Mouse (Mus musculus): Measurements from ENCODE around the gene Zdhhc6. TPM values are rescaled to one million over a fixed set of nuclear protein-coding genes. Genes with fewer than 3 reads are reported as not detected.

Zdhhc6 gene
- polyA plus RNA-seq, 1 experiment from 2014 or later = 47.5 TPM

DNA sequence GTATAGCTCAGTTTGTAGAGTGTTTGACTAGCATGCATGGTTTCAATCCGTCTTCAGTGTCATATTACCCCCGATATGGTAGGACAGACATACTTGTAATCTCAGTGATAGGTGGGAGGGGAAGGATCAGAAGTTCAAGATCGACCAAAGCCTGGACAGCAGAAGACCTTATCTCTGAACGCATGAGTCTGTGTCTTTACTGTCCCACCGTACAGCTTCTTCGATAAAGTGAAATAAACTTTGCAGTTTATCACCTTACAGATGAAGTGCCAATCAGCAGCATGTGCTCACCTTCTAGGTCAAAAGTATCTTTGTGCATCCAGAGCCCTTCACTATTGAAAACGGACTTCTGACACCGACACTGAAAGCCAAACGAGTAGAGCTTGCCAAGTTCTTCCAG, 20.8 kb downstream of the Zdhhc6 start:
- H3K27ac ChIP-seq = no peak overlapping the region
- 96% methylated on average over 9 of the region's 9 CpGs for WGBS (ENCODE audit: missing documents)
- H3K36me3 ChIP-seq (ENCODE audit: inconsistent target) = peaks cover 33% of the 10 kb centered on the region

DNA sequence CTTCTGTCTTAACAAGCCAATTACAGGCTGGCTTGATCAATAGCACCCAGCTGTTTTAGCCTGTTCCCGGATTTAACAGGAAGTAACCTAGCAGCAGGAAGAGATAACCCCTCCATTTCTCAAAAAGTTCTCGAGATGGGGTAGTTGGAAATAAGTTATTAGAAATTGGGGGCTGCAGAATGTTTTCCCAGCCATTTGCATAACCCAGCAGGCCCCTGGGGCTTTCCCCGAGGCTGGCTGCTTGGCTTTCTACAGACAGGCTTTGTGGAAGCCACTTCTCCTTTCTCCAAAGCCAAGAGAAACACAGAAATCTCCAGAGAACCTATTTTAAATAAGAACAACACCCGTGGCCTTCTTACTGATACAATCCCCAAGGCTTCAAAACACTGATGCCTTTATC, 22.7 kb downstream of the Zdhhc6 start:
- Histone ChIP-seq H3K79me2 (ENCODE audit: inconsistent target) (no peaks in the 10 kb centered on the region), H3K4me3 (ENCODE audit: inconsistent target) (no peak overlapping the region), H3K27ac (no peak overlapping the region), H3K36me3 (ENCODE audit: inconsistent target) (peaks cover 34% of the 10 kb centered on the region)
- 36% methylated on average over 4 of the region's 4 CpGs for WGBS (ENCODE audit: missing documents)

More for the DNA sequence above, 20.8 kb downstream of the Zdhhc6 start:
- Histone ChIP-seq H3K79me2 (ENCODE audit: inconsistent target) (no peaks in the 10 kb centered on the region), H3K4me3 (ENCODE audit: inconsistent target) (no peak overlapping the region)

DNA sequence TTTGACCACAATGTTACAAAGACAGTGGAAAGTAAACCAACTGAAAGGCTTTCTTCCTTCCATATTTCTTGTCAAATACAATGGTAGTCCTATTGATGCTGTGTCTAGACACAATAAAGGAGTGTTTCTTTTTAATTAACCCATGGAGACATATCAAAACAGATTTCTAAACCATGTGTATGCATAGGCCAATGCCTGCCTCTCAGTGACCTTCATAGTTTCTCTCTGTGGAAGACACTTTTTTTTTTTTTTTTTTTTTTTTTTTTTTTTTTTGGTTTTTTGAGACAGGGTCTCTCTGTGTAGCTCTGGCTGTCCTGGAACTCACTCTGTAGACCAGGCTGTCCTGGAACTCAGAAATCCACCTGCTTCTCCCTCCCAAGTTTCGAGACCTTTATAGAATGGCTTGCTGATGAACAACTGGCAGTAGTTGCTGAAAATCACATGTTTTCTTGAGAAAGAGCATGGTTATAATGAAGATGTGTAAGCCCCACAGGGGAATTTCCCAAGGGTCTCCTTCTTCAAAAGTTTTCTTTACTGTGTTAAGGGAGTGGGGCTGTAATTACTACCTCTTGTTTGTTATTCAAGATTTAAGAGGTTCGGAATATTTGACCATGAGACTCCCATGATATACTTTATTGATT, 23.5 kb downstream of the Zdhhc6 start:
- no peak overlapping the region for H3K27ac ChIP-seq
- WGBS (ENCODE audit: missing documents) = 100% methylated on average over 2 of the region's 2 CpGs
- H3K4me3 ChIP-seq (ENCODE audit: inconsistent target) = no peak overlapping the region
- no peaks in the 10 kb centered on the region for H3K79me2 ChIP-seq (ENCODE audit: inconsistent target)
- H3K36me3 ChIP-seq (ENCODE audit: inconsistent target) = peaks cover 34% of the 10 kb centered on the region

DNA sequence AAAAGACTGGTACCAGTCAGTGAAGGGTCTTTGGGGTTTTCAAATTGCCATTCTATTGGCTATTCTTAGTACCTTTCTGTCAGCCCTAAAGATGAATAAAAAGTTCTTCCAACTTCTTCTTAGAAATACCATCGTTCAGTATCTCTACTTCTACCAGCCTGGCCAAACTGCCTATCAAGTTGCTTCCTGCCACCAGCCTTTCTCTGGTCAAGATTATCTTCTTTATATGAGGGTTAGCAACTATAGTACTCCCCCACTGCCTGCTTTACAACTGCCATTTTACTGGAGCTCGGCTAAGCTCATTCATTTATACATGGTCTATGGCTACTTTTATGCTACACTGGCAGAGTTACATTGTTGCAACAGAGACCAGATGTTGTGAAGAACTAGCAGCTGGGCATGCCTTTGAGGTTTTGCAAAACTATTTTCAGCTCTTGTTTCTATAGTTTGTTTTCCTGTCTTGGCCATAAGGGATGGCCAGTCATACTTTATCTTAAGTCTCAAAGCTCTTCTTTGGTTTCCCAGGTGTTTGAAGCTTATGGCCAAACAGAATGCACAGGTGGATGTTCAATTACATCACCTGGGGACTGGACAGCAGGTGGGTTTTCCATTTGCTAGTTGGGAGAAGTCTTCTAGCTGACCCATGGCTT, 25.1 kb downstream of the Zdhhc6 start:
- H3K36me3 ChIP-seq (ENCODE audit: inconsistent target) = peaks cover 19% of the 10 kb centered on the region
- no peaks in the 10 kb centered on the region for H3K79me2 ChIP-seq (ENCODE audit: inconsistent target)
- WGBS (ENCODE audit: missing documents) = 71% methylated on average over 2 of the region's 2 CpGs
- H3K4me3 ChIP-seq (ENCODE audit: inconsistent target) = no peak overlapping the region
- H3K27ac ChIP-seq = no peak overlapping the region

DNA sequence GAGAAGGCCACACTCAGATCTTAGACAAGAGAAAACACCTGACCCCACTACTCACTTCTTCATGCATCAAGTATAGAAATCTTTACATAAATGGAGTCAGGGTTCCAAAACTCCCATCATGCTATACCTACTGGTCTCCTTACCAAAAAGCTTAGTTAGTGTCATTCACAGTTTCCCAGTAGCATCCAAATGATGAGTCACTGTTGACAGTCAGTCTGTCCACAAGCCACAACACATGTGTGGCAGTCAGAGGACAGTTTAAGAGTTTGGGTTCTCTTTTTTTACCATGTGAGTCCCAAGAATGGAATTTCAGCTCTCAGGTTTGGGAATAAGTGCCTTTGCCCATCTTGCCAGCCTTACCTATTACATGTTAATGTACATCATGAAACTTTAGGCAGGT, 26.9 kb downstream of the Zdhhc6 start:
- H3K4me3 ChIP-seq (ENCODE audit: inconsistent target) = no peak overlapping the region
- H3K79me2 ChIP-seq (ENCODE audit: inconsistent target) = no peaks in the 10 kb centered on the region
- no peak overlapping the region for H3K27ac ChIP-seq
- peaks cover 24% of the 10 kb centered on the region for H3K36me3 ChIP-seq (ENCODE audit: inconsistent target)

DNA sequence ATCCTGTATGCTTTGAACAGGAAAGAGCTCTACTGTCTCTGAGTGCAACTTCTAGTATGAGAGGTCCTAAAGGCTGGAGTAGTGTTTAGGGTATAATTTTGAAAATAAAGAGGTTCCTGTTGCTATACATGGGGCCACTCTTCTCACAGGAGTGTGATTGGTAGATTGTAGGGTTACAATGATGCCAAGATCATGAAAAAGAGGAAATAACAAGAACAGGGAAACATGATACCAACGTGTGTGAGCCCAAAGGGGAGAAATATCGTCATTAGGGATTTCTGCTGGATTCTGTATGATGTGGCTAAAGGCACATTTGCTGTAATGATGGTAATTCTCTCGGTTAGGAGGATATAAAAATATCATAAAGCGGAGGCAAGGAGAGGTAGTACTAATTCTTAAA, 29.8 kb downstream of the Zdhhc6 start:
- 73% methylated on average over 4 of the region's 4 CpGs for WGBS (ENCODE audit: missing documents)

DNA sequence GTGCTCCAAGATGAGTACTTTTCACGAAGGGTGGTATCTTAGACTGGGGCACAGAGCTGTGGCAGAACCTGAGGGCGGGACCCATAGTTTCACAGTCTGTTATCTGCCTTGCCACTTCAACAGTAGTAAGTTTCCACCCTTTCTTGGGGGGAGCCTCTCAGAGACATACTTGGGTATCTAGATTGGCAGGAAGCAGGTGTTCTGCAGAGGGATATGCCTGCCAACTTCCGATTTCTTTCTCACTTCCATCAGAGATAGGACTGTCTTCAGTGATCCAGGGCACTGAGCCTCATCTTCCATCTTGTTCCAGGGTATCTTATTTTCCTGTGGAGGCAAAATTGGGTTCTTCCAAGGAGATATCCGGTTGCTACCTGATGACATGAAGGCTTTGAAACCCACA, 31.7 kb downstream of the Zdhhc6 start:
- no peaks in the 10 kb centered on the region for H3K79me2 ChIP-seq (ENCODE audit: inconsistent target)
- 96% methylated on average over 4 of the region's 4 CpGs for WGBS (ENCODE audit: missing documents)
- no peak overlapping the region for H3K27ac ChIP-seq
- H3K36me3 ChIP-seq (ENCODE audit: inconsistent target) = peaks cover 66% of the 10 kb centered on the region
- H3K4me3 ChIP-seq (ENCODE audit: inconsistent target) = no peak overlapping the region

More for the DNA sequence above, 29.8 kb downstream of the Zdhhc6 start:
- Histone ChIP-seq H3K79me2 (ENCODE audit: inconsistent target) (no peaks in the 10 kb centered on the region), H3K4me3 (ENCODE audit: inconsistent target) (no peak overlapping the region), H3K27ac (no peak overlapping the region), H3K36me3 (ENCODE audit: inconsistent target) (peaks cover 47% of the 10 kb centered on the region)

DNA sequence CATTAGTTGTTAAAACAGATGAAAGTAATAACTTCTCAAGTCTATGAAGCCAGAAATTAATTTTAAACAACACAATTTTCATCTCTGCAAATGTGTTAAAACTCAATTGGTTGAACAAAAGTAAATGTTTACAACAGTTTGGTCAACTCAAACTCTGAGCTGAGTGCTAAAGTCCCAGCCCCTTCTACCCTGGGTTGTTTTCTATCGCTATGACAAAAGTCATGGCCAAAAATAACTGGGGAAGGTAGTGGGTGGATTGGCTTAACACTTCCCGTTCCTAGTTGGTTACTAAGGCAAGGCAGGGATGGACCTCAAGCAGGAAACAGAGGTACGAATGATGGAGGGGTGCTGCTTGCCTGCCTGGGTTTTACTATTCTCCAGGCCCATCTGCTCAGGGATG, 39.1 kb downstream of the Zdhhc6 start:
- H3K27ac ChIP-seq = no peak overlapping the region
- H3K4me3 ChIP-seq (ENCODE audit: inconsistent target) = no peak overlapping the region
- 75% methylated on average over 3 of the region's 3 CpGs for WGBS (ENCODE audit: missing documents)
- H3K79me2 ChIP-seq (ENCODE audit: inconsistent target) = no peaks in the 10 kb centered on the region
- peaks cover 59% of the 10 kb centered on the region for H3K36me3 ChIP-seq (ENCODE audit: inconsistent target)

DNA sequence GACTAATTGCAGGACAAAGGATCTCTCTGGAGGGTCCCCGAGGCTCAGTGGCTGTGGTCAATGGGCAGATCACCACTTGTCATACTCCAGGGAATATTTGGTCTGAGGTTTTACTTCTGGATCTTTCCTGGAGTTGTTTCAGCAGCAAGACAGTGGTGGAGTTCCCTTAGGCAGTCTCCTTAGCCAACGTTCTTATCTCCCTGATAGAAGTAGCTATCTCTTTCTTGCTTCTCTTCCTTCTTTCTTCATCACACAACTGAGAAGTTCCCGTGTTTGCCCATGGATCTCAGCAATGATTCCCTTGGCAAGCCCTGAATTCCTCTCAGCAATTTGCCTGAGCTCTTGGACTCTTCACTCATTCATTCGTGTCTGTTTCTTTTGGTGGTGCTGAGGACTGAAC, 39.7 kb downstream of the Zdhhc6 start:
- WGBS (ENCODE audit: missing documents) = 93% methylated on average over 4 of the region's 4 CpGs
- no peak overlapping the region for H3K27ac ChIP-seq

DNA sequence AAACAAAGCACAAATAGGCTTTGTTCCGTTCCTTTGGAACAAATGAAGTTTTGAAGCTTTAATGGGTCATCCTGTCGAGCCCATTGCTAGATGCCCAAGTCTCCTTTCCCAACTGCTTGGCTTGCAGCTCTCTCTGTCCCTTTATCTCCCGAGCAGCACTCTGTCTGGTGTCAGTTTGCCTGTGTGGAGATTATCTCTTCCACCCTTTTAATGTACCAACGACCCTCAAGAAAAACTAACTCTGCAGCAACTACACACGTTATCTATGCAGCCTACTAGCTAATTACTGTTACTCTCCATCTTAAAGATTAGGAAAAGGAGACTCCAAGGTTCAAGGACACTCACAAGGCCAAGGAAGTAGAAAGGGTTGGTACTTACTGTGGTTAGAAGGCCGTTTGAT, 42.5 kb downstream of the Zdhhc6 start:
- H3K27ac ChIP-seq = no peak overlapping the region

More for the DNA sequence above, 39.7 kb downstream of the Zdhhc6 start:
- Histone ChIP-seq H3K4me3 (ENCODE audit: inconsistent target) (no peak overlapping the region), H3K36me3 (ENCODE audit: inconsistent target) (peaks cover 58% of the 10 kb centered on the region), H3K79me2 (ENCODE audit: inconsistent target) (no peaks in the 10 kb centered on the region)

DNA sequence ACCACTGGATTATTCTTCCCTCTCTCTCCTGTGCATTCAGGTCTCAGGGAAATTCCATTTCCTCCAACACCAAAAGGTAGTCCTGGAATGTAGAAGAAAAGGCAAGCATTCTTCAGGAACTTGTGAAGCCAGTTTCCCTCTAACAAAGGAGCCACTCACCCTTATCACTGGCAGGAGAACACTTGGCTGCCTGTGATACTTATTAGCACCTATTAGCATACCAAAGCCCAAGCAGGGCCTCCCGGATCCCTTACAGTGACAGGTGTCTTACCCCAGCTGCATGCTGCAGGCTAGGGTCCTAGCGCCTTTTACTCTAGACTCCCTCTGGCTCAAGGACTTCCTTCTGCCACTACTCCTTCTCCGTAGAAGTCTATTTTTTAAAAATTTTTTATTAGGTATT, 44.4 kb downstream of the Zdhhc6 start:
- Histone ChIP-seq H3K4me3 (ENCODE audit: inconsistent target) (no peak overlapping the region), H3K36me3 (ENCODE audit: inconsistent target) (peaks cover 34% of the 10 kb centered on the region), H3K79me2 (ENCODE audit: inconsistent target) (peaks cover 16% of the 10 kb centered on the region), H3K27ac (no peak overlapping the region)
- 84% methylated on average over 3 of the region's 3 CpGs for WGBS (ENCODE audit: missing documents)

More for the DNA sequence above, 42.5 kb downstream of the Zdhhc6 start:
- Histone ChIP-seq H3K79me2 (ENCODE audit: inconsistent target) (no peaks in the 10 kb centered on the region), H3K4me3 (ENCODE audit: inconsistent target) (no peak overlapping the region), H3K36me3 (ENCODE audit: inconsistent target) (peaks cover 42% of the 10 kb centered on the region)
- whole genome bisulfite sequencing (ENCODE audit: missing documents) = 92% methylated on average over 5 of the region's 6 CpGs

DNA sequence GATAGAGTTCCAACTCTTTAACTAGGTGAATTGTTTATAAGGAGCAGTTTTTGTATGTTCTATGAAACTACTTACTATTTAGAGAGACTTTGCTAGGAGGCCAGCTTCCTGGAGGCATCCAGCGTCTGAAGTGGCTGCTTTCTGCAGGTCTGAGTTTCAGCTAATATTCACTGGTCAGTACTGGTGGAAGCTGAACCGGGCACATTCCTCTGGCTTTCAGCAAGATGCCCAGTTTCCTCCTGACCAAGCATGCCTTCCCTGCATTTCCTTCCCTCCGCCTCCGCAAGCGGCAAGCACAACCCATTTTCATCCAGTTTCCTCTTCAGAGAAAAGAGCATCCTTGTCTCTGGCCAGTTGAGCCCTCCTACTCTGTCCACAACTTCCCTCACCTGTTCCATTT, 46.8 kb downstream of the Zdhhc6 start:
- whole genome bisulfite sequencing (ENCODE audit: missing documents) = 93% methylated on average over 5 of the region's 5 CpGs
- Histone ChIP-seq H3K79me2 (ENCODE audit: inconsistent target) (peaks cover 40% of the 10 kb centered on the region), H3K27ac (no peak overlapping the region), H3K4me3 (ENCODE audit: inconsistent target) (no peak overlapping the region), H3K36me3 (ENCODE audit: inconsistent target) (peaks cover 24% of the 10 kb centered on the region)

DNA sequence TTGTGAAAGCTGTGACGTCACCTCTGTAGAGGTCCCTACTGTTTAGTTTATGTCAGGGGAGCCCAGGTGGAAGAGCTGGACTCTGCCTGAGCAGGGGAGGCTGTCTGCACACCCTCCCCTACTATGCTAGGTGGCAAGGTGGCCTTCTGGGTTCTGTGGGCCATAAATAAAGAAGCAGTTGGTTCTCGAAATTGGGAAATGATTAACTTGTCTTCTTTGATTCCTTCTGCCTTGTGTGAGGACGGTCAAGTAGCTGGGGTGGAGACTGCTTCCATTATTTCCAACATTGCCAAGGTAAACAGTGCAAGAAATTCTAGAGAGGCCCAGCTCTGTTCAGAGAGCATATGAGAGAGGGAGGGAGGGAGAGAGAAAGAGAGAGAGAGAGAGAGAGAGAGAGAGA, 47.7 kb downstream of the Zdhhc6 start:
- Histone ChIP-seq H3K79me2 (ENCODE audit: inconsistent target) (peaks cover 49% of the 10 kb centered on the region), H3K27ac (no peak overlapping the region), H3K36me3 (ENCODE audit: inconsistent target) (peaks cover 17% of the 10 kb centered on the region), H3K4me3 (ENCODE audit: inconsistent target) (no peak overlapping the region)
- WGBS (ENCODE audit: missing documents) = 90% methylated on average over 3 of the region's 3 CpGs

DNA sequence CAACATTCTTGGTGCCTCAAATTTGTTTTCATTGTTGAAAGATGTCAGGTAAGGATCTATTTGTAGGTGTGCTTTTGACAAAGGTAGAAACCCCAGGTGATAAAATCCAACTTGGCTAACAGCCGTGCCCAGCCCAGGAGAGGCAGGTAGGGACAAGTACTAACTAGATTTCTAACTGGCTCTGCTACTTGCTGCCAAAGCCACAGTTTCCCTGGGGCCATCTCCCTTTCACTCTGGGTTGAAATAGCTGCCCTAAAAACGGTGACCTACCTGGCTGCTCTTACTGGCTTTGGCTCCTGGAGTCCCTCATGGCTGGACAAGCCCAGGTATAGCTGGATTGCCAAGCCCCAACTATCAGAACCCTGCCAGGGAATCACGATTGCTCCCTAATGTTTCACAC, 49.0 kb downstream of the Zdhhc6 start:
- 97% methylated on average over 3 of the region's 3 CpGs for WGBS (ENCODE audit: missing documents)
- no peak overlapping the region for H3K27ac ChIP-seq
- H3K79me2 ChIP-seq (ENCODE audit: inconsistent target) = peaks cover 63% of the 10 kb centered on the region
- peaks cover 16% of the 10 kb centered on the region; the same call in 1 of the 2 replicates for H3K36me3 ChIP-seq (ENCODE audit: inconsistent target)
- no peak overlapping the region for H3K4me3 ChIP-seq (ENCODE audit: inconsistent target)

DNA sequence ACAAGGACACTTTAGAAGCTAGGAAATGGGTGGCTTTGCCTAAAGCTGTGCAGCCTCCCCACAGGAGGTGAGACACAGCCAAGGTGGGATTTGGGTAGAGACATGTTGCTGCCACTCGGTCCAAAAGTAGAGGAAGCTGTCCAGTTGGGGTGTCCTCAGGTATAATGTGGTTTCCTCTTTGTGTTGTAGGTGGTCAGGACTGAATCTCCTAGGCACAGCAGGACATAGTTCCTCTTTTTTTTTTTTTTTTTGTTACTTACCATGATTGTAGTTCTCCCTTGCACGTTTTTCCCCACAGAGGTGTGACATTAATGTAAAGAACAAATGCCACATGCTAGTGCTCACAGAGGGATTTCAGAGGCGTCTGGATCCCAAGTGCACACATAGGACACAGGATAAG, 50.6 kb downstream of the Zdhhc6 start:
- H3K4me3 ChIP-seq (ENCODE audit: inconsistent target) = no peak overlapping the region
- no peak overlapping the region for H3K27ac ChIP-seq
- H3K36me3 ChIP-seq (ENCODE audit: inconsistent target) = peaks cover 11% of the 10 kb centered on the region; the same call in 1 of the 2 replicates
- 30% methylated on average over 3 of the region's 3 CpGs for WGBS (ENCODE audit: missing documents)
- peaks cover 78% of the 10 kb centered on the region for H3K79me2 ChIP-seq (ENCODE audit: inconsistent target)
